Mouse (Mus musculus) right cerebral cortex, postnatal 36 days (tissue): ENCODE measurements around the gene Tbc1d5.

Experiments
- DNase-seq, 2 experiments: peaks; one replicate each; pipeline ENCODE4 v3.0.0; 2022; ENCODE audit warnings: low spot score in 2 of 2, mixed read lengths in 1 of 2

The Tbc1d5 gene

DNA sequence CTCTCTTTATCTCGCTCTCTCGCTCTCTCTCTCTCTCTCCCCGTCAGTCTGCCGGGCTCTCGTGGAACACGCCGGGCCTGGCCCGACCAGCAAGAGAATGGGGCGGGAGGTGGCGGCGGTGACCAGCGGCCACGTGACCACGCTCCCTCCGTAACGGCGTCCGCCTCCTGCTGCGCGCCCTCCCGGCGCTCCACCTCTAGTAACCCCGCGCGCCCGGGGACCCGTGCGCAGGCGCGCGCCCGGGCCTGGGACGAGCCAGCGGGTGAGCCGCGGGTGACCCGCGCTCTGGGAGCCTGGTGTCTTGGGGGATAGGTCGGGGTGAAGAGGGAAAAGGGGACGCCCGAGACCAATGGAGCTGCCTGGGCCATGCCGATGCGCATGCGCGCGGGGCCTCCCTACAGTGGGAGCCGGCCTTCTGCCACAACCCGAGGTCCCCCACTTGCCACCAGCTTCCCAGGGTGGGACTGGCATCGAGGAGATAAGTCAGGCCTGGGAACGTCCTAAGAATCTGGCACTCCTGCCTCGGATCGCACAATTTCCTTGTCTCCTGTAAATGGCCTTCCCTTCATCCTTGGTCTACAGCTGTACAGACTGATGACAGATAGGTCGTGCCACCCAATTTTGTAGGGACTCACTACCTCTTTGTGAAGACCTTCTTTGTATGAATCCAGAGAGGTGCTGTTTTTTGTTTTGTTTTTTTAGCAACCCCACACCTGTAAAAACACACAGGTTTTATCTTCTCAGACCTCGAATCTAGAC lies at the start of gene Tbc1d5:
Tbc1d5 (minus strand) TSS at position 158 of the 759 bp plus-strand sequence.
- DNase-seq = peak; percentile 91

DNA sequence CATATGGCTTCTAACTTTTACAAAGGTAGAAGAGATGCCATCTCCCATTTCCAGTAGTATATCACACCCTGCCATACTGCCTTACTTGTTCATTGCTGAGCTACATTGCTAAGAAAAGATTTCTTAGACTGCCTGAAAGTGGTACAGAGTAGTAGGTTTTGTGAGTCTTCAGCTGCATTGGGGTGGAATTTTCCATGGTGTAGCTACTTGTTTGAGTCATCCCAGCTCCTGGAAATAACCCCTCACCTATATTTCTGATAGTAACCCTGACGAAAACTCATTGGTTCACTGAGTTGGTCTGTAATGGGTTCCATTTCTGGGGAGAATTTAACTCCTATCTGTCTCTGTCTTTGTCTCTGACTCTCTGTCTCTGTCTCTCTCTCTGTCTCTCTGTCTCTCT lies 46.9 kb upstream of the Tbc1d5 start:
- DNase-seq = no peak

DNA sequence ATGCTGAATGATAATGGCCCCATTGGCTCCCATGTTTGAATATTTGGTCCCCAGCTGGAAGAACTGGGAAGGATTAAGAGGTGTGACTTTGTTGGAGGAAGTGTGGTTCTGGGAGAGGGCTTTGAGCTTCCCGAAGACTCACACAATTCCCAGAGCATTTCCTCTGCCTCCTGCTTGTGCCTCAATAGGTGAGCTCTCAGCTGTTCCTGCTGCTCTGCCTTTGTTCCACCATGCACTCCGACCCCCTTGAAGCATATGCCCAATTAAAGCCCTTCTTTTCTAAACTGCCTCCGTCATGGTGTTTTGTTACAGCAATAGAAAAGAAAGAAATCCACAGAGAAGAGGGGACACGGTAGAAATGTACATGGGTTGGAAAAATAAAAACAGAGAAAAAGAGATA lies 44.0 kb upstream of the Tbc1d5 start:
- DNase-seq = no peak

DNA sequence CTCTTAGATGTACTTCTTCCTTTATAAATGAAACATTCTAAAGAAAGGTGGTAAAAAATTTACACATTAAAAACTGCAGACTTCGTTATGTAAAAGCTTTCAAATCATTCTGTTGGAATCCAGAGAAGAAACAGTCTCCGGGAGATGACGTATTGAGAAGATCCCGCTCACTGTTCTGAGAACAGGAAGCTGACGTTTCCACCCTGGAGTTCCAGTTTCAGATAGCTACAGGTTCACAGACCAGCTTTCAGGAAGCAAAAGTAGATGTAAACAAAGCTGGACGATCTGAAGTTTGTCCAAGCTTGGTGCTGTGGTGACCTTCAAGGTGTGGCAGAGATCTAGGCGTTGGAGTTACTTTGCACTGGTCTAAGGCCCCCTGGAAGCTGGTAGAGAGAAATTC lies 41.9 kb upstream of the Tbc1d5 start:
- DNase-seq = no peak

DNA sequence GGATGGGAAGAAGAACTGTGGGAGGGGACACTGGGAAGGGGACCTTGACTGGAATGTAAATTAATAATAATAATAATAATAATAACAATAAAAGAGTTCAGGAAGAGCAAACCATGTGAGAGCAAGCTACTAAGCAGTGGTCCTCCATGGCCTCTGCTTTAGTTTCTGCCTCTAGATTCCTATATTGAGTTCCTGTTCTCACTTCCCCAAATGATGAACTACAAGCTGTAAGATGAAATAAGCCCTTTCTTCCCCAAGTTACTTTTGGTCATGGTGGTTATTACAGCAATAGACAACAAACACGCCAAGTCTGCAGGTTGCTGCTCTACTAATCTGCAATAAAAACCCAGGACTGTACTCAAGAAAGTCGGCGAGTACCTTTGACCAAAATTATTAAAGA lies 40.7 kb upstream of the Tbc1d5 start:
- no peak for DNase-seq

DNA sequence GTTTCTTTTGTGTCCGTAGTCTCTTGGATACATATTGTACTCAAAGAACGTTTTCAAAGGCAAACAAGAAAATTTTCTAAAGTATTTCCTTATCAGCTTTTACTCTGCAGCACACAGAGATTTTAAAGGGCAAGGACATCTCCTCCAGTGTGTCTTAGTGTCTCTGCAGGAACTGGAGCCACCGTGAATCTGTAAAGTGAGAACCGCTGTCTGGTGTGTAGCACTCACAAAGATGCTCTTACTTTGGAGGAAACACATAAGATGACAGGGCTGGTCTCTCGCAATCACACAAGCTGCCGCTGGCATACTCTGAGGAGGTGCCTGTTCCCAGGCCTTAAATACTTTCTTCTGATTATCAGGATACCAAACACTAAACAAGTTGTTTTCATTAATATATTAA lies 37.3 kb upstream of the Tbc1d5 start:
- no peak for DNase-seq

DNA sequence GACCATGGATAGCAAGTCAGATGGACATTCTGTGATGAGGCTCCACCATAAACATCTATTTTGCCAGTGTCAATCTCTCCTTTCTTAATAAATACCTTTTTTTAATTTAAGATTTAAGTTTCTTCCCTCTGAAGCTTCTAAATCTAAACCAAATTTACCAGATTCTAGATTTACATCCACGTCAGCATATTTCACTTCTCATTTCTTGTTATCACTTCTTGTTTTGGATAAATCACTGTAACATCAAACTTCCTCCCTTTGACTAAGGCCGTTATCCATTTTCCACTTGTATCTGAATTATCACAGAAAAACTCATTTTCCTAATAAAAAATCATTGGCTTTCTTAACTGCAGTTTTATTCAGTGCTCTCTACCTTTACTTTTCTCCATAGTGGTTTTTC lies 30.4 kb upstream of the Tbc1d5 start:
- DNase-seq = no peak

DNA sequence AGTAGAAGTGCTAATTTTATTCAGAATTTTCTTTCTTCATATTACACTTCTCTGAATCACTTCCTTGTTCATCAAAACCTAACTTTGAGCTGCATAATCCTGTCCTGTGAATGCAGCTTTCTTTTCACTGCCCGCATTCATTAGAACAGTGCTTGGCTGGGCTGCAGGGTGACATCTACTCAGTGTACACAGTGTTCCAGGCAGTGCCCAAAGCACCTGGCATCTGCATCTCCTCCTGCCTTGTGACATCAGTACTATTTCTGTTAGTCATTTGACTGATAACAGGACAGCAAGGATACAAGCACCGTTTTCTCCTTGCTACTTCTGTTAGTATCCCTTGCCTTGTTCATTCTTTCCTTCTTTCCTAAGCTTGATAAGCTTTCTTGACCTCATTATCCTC lies 25.5 kb upstream of the Tbc1d5 start:
- DNase-seq = peak; percentile 18 to 40

DNA sequence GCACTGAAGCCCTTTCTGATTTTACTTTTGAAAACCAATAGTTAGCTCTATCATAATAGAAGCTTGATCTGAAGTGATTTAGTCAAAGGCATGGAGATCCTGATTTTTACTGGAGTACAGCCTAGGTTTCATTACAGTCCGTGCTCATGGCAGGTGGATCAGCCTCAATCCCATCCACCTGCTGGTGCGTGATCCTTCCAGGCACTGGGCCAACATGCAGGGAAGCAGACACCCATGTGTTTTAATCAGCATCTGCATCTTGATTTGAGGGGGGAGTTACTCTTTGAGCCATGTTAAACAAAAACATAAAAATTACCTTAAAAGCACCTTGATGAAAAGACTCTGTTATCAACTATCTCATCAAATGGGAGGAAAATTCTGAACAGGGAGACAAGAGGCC lies 16.4 kb upstream of the Tbc1d5 start:
- no peak for DNase-seq

DNA sequence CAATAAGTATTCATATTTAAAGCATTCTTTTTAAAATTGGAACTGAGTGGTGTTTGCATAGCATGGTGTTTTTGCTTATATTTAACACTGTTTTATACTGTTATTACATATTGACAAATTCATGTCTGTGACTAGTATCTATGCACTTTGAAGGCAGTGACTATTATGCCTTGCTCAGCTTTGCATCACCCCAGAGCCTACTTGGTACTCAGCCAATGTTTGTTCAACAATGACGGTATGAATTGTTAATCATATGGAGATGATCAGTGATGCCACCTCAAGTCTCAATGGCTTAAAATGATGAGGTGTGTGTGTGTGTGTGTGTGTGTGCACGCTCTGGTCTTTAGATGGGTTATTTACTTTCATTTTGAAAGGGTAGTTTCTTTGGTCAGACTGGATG lies 15.6 kb upstream of the Tbc1d5 start:
- no peak for DNase-seq

DNA sequence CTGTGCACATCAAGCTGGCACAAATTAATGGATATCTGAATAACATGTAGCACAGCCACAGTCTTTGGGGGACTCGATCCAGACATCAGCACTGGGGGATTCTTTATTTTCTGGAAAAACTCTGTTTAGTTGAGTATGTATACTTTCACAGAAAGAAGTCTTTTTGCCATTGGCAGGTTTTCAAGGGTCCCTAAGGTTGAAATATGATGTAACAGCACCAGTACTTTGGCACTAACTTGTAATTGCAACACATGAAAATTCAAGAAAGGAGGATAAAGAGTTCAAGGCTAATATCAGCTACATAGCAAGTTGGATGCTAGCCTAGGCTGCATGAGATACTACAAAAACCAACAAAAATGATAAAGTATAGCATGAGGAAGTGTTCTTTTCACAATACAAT lies 12.2 kb upstream of the Tbc1d5 start:
- no peak for DNase-seq

DNA sequence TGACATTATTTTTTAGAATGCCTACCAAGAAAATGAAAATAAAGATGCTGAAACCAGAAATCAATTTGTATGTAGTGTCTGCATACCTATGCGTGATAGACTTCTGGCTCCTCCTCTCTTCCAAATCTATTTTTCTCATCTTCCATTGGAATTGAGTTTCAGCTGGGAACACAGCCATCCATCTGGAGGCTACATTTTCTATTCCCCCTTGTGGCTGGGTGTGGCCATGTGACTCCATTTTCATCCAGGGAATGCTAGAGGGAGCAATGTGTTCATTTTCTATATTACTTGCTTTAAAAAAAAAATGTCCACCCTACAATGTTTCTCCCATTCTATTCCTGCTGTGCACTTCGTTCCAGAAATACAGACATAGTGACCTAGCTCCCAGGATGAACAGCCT lies 3.6 kb upstream of the Tbc1d5 start:
- peak in 1 of 2 experiments; percentile 19 for DNase-seq

DNA sequence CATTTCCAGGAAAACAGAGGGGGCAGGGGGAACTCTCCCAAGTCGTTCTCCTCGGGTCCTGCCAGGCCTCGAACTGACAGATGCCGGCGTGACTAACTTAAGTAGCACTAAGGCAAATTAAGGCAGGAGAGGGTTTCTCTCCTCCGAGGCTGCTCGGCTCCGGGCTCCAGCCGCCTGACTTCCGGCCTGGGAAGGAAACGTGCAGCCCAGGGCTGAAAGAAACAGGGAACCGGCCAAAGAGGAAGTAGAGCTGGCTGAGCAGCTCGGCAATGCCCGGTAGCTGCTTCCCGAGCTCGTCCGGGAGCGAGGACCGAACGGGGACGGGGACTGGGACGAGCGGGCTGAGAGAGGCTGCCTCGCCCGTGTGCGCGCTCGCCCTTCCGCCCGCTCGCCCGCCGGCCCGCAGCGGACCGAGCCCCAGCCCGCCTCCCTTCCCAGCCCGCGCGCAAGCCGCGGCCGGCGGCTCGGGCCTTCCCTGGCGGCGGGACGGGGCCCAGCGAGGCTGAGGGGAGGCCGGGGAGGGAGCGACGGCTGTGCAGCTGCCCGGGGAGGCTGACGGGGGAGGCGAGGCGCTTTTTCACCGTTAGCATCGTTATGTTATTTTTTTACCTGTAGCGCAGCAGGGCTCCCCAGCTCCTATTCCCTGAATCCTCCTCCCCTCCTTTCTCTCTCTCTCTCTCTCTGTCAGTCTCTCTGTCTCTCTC lies 509 bp downstream of the Tbc1d5 start:
- peak; percentile 50 to 55 for DNase-seq

DNA sequence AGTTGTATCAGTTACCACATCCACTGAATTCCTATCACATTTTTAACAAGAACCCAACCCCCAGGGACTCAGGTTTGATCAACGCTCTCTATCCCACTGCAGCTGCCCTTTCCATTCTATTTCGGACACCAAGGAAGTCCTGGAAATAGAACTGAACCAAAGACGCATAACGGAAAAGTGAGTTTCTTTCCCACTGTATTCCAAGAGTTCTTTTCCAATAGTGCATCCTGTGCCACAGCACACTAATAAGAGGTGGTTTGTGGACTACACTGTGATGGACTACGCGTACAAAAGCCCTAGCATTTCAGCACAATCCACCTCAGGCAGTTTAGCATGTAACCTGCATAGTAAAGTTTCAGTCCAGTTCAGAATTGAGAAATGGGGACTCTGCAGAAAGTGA lies 1.2 kb downstream of the Tbc1d5 start:
- no peak for DNase-seq

DNA sequence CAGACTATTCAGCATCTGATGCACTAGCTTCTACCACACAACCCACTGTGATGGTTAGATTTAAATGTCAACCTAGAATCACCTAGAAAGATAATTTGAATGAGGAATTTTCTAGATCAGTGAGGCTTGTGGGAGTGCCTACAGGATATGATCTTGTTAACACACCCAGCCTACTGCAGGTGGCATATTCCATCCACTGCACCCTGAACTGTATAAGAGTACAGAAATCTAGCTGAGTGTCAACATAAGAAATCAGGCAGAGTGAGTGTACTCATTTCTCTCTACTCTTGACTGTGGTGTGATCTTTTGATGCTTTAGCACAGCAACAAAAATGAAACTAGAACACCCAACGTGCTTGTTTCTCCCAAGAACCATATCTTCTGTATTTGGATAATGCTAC lies 6.8 kb downstream of the Tbc1d5 start:
- DNase-seq = no peak

DNA sequence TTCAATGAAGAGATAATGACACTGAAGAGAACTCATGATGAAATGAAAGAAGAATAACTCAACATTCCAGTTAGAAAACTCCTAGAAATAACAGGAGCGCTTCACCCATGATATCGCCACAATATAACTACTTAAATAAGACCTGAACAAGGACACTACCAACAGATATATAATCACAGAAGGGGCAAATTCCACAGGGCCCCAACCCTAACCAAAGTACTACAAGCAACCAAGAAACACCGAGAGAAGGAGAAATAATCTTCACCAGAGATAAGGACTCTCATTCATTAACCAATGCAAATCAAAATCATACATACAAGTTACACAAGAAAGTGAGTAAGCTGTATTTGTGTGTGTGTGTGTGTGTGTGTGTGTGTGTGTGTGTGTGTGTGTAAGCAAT lies 7.6 kb downstream of the Tbc1d5 start:
- no peak for DNase-seq

DNA sequence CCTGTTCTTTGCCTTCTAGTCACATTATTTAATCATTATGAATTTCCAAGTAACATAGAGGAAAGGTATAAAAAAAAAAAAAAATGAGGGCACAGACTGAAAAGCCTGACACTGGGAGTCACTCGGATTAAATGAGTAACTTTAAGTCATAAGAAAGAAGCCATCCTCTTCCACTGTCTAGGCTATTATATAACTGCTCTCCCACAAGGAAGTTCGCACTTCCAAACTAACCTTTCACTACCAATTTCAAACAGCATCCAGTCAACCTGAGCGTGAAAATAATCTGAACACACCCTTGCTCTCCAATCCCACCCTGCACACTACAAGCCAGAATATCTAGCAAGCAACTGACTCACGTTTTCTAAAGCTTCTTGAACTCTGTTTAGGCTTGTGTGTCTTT lies 9.2 kb downstream of the Tbc1d5 start:
- no peak for DNase-seq

DNA sequence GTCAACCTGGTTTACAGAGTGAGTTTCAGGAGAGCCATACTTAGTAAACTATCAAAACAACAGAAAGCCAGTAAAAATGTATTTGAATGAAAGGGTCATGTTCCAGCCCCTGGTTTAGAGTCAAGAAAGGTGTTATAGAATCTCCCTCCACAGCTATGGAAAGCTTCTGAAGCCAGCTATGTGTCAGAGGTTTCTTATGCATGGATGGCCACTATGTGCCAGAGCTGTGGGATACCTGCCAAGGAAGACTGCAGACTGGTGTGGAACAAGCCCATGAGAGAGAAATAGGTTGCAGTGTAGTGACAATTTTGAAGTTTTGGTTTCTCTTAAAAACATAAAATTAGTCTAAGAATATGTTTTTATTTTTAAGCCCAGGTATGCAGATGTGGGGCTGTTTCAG lies 16.8 kb downstream of the Tbc1d5 start:
- no peak for DNase-seq

DNA sequence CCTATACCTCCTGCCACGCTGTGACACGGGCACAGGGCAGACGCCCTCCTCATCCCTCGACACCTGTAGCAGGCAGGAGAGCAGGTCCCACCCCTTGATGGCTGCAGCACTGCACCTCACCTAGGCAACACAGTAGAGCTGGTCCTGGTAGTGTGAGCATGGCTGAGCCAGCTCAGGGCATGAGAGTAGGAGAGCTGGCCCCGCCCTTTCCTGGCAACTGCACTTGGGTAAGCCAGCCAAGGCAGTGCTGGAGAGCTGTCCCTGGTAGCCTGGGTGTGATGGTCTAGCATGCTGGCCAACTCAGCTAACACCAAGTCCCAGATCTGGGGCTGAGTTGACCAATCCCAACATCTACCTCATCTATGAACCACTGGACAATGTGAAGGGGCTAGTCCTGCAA lies 19.9 kb downstream of the Tbc1d5 start:
- DNase-seq = no peak

DNA sequence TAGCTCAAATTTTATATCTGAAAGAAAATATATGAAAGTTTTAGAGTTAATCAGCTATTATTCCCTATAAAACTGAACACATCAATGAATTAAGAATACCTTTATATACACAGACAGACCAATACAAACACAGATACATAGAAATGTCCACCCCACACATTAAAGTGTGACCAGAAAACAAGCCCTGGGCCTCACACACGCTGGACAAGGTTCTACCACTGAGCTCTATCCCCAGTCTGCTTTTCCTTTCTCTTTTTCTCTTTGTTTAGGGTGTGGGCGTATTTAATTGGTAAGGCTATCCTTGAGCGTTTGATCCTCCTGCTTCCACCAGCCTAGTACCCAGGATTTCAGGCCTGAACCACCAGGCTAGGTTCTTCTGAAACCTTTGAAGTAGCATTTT lies 28.2 kb downstream of the Tbc1d5 start:
- no peak for DNase-seq

DNA sequence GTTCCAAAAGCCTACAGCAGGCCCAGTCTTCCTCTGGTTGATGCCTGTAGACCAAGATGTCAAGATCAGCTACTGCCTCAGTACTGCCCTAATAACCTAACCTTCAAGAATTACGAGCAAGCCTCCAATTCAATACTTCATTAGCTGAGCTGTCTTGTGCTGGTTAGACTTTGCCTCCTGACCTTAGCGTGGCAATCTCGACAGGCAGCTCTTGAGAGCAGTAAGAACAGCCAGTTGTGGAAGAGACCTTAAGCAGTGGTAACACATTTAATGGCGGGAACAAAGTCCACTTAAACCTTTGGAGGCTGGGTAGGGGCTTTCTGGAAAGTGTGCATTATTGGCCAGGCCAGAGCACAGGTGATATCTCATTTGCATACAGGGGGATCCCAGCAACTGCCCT lies 34.2 kb downstream of the Tbc1d5 start:
- no peak for DNase-seq

DNA sequence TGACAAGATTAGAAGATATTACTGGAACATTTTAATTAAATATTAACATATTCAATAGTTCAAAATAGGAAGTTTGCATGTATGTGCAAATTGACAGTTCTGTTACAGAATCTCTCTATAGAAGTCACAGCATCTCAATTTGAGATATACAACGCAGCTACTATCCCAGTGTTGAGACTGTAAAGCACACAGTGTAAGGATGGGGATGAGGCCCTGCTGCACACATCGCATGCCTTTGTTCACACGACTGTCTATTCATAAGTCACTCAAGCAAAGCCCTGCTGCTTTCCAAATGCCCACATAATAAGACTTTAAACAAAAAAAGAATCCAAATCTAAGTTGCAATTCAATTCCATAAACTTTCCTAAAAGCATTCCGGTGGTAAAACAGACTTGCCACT lies 37.1 kb downstream of the Tbc1d5 start:
- DNase-seq = no peak

DNA sequence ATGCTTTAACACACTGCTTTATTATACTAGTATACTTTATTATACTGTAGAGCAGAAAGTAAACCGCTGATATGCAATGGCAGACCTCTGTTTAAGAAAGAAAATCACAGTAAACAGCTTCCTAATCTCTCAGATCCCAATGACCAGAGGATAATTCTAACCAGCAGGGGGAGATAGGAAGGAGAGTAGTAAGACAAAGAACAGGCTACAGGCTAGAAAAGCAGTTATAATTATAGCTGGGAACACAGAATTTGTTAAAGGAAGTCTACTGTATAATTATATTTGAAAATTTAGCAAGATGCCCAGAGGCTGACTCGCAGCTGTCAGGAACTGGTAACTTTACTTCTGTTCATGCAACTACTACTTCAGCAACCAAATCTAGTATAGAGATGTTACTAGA lies 68.0 kb downstream of the Tbc1d5 start:
- no peak for DNase-seq

DNA sequence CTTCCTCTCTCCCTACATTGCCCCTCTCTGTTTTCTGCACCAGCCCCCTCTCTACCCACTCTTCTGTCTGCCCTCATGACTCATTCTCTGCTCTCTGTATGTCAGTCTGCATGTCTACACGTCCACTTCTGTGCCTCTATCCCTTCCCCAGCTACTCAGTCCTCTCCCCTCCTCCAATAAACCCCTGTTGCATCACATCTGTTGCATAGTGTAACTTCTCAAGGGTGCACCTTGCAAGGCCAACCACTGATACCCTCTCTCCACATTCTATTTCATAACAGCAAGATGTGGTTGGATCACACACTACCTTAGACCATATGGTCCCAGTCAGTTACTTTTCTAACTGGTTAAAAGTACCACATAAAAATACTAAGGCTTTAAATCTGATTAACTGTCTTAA lies 74.9 kb downstream of the Tbc1d5 start:
- DNase-seq = no peak
